Mouse (Mus musculus): ENCODE data around the gene Gm29609. TPM values are rescaled to one million over a fixed set of nuclear protein-coding genes. Genes with fewer than 3 reads are reported as not detected.

Gm29609 gene
- polyA plus RNA-seq, 1 experiment from 2014 or later: 0.71 TPM

Other genes starting within 250 kb of the Gm29609 start
- 33.7 and 38.1 TPM in 2 replicates for gene Cgref1, start 234.3 kb downstream of the Gm29609 start, polyA plus RNA-seq (2015; fragmentation: Nextera tagmentation; extraction: Ambion mirVana)
- 117 and 120 TPM in 2 replicates for gene Preb, start 219.6 kb downstream of the Gm29609 start, polyA plus RNA-seq (2015; fragmentation: Nextera tagmentation; extraction: Ambion mirVana)
- gene Tcf23, start 211.2 kb downstream of the Gm29609 start, polyA plus RNA-seq (2015; fragmentation: Nextera tagmentation; extraction: Ambion mirVana): not detected in 2 replicates
- 154 and 183 TPM in 2 replicates for gene Atraid, start 131.6 kb downstream of the Gm29609 start, polyA plus RNA-seq (2015; fragmentation: Nextera tagmentation; extraction: Ambion mirVana)
- gene Slc5a6, start 131.0 kb downstream of the Gm29609 start, polyA plus RNA-seq (2015; fragmentation: Nextera tagmentation; extraction: Ambion mirVana): 12.9 and 13.7 TPM in 2 replicates
- gene Cad, start 125.1 kb downstream of the Gm29609 start, polyA plus RNA-seq (2015; fragmentation: Nextera tagmentation; extraction: Ambion mirVana): 13.4 and 14.7 TPM in 2 replicates
- not detected in 2 replicates for gene Dnajc5g, start 73.6 kb downstream of the Gm29609 start, polyA plus RNA-seq (2015; fragmentation: Nextera tagmentation; extraction: Ambion mirVana)
- 26.2 and 28.9 TPM in 2 replicates for gene Slc30a3, start 71.7 kb downstream of the Gm29609 start, polyA plus RNA-seq (2015; fragmentation: Nextera tagmentation; extraction: Ambion mirVana)
- 0.40 and 0.62 TPM in 2 replicates for gene Trim54, start 63.2 kb downstream of the Gm29609 start, polyA plus RNA-seq (2015; fragmentation: Nextera tagmentation; extraction: Ambion mirVana)
- not detected in 2 replicates for gene Ucn, start 41.1 kb downstream of the Gm29609 start, polyA plus RNA-seq (2015; fragmentation: Nextera tagmentation; extraction: Ambion mirVana)
- gene Mpv17, start 25.7 kb downstream of the Gm29609 start, polyA plus RNA-seq (2015; fragmentation: Nextera tagmentation; extraction: Ambion mirVana): 50.4 and 55.5 TPM in 2 replicates
- gene Gtf3c2, start 233 bp upstream of the Gm29609 start, polyA plus RNA-seq (2015; fragmentation: Nextera tagmentation; extraction: Ambion mirVana): 65.7 and 69.4 TPM in 2 replicates
- gene Snx17, start 13.3 kb upstream of the Gm29609 start, polyA plus RNA-seq (2015; fragmentation: Nextera tagmentation; extraction: Ambion mirVana): 114 and 119 TPM in 2 replicates
- gene Eif2b4, start 13.5 kb upstream of the Gm29609 start, polyA plus RNA-seq (2015; fragmentation: Nextera tagmentation; extraction: Ambion mirVana): 67.5 and 76.4 TPM in 2 replicates
- 15.2 and 19.3 TPM in 2 replicates for gene Zfp513, start 22.4 kb upstream of the Gm29609 start, polyA plus RNA-seq (2015; fragmentation: Nextera tagmentation; extraction: Ambion mirVana)
- gene Ppm1g, start 40.8 kb upstream of the Gm29609 start, polyA plus RNA-seq (2015; fragmentation: Nextera tagmentation; extraction: Ambion mirVana): 161 and 170 TPM in 2 replicates
- gene Nrbp1, start 61.0 kb upstream of the Gm29609 start, polyA plus RNA-seq (2015; fragmentation: Nextera tagmentation; extraction: Ambion mirVana): 164 and 171 TPM in 2 replicates
- gene Gm9970, start 61.3 kb upstream of the Gm29609 start, polyA plus RNA-seq (2015; fragmentation: Nextera tagmentation; extraction: Ambion mirVana): not detected in 2 replicates
- gene Krtcap3, start 71.8 kb upstream of the Gm29609 start, polyA plus RNA-seq (2015; fragmentation: Nextera tagmentation; extraction: Ambion mirVana): 4.5 and 4.7 TPM in 2 replicates
- gene Ift172, start 111.2 kb upstream of the Gm29609 start, polyA plus RNA-seq (2015; fragmentation: Nextera tagmentation; extraction: Ambion mirVana): 33.3 and 36.7 TPM in 2 replicates
- gene Fndc4, start 116.2 kb upstream of the Gm29609 start, polyA plus RNA-seq (2015; fragmentation: Nextera tagmentation; extraction: Ambion mirVana): 79.1 and 82.0 TPM in 2 replicates
- gene Gckr, start 117.5 kb upstream of the Gm29609 start, polyA plus RNA-seq (2015; fragmentation: Nextera tagmentation; extraction: Ambion mirVana): 0.27 TPM in 1 of 2 replicates, not detected in the other